Mouse (Mus musculus) MEL (cell line): Measurements from ENCODE around the gene Gm15737.

Source experiments
- CTCF ChIP-seq, 3 experiments: IDR thresholded peaks in 2 of 3; conservative IDR thresholded peaks in 1 of 3; 2 replicates each; pipeline ENCODE4 v1.5.1; 2011 to 2012; ENCODE audit warnings: low read length in 3 of 3, low read depth in 2 of 3, mild to moderate bottlenecking in 2 of 3, improper control_type of control experiment in 1 of 3, inconsistent platforms in 1 of 3, mixed read lengths in 1 of 3, moderate library complexity in 1 of 3; ENCODE audit not compliant: control insufficient read depth in 1 of 3, insufficient read depth in 1 of 3, poor library complexity in 1 of 3, severe bottlenecking in 1 of 3
- MYB ChIP-seq: IDR thresholded peaks from 2 replicates; pipeline ENCODE4 v1.6.1; 2011; ENCODE audit warnings: mild to moderate bottlenecking, low read depth, low read length, improper control_type of control experiment
- POLR2AphosphoS2 ChIP-seq: IDR thresholded peaks from 2 replicates; pipeline ENCODE4 v1.6.1; 2011; ENCODE audit warnings: low read length, improper control_type of control experiment
- ZMIZ1 ChIP-seq: IDR thresholded peaks from 2 replicates; pipeline ENCODE4 v1.6.1; 2012; ENCODE audit warnings: low read depth, mild to moderate bottlenecking, inconsistent platforms, low read length, improper control_type of control experiment, moderate library complexity

- TF ChIP-seq ZMIZ1 (no peak), CTCF (IDR thresholded peaks at IDR 0.05 in 2 of 3, conservative IDR thresholded peaks at IDR 0.05 in 1 of 3; ENCODE audit: control insufficient read depth in 1 of 3, insufficient read depth in 1 of 3, low read depth in 2 of 3, low read length in 3 of 3, poor library complexity in 1 of 3, severe bottlenecking in 1 of 3) (no peak), MYB (no peak), POLR2AphosphoS2 (no peak)
These were observed 2.7 kb downstream of the Gm15737 start for GRCm38 (mm10) chr6:92871813-92872212.
